Mouse (Mus musculus): ENCODE data around the gene Yaf2.

GRCm38 (mm10) chr15:93336658-93336924, 144 bp downstream of the Yaf2 start:
- TF ChIP-seq CTCF (IDR thresholded peaks at IDR 0.05; ENCODE audit: insufficient read depth, low read length) (no peak), POLR2A (IDR thresholded peaks at IDR 0.05; ENCODE audit: borderline replicate concordance, extremely low read depth, low read depth, low read length) (no peak)

All from lung, adult 2 months (tissue).